Mouse (Mus musculus) liver, adult 2 months (tissue): ENCODE measurements around the gene Xcl1.

ENCODE experiments used
- CTCF ChIP-seq: fragments of 200-500 bp; IDR thresholded peaks from 2 replicates; pipeline ENCODE4 v1.5.1; 2011; ENCODE audit warnings: low read depth, low read length, control low read depth
- POLR2A ChIP-seq: fragments of 200-500 bp; IDR thresholded peaks from 2 replicates; pipeline ENCODE4 v1.6.1; 2011; ENCODE audit warnings: low read length, control low read depth; ENCODE audit not compliant: insufficient read depth; ENCODE audit errors: extremely low read depth

- TF ChIP-seq POLR2A (no peak), CTCF (no peak)
Measured at GRCm38 (mm10) chr1:164926534-164927160, 8.7 kb downstream of the Xcl1 start.
